Mouse (Mus musculus) heart, postnatal 14 days (tissue): Measurements from ENCODE around the gene Spred2. TPM values are rescaled to one million over a fixed set of nuclear protein-coding genes. Genes with fewer than 3 reads are reported as not detected.
A peak's percentile ranks its signal among the peaks of the same experiment; 100 is the strongest.
"Not testable (repeated sequence)": the region's sequence is repeated elsewhere in the genome, so short reads cannot be mapped to it uniquely, and the experiment has no call there.

ENCODE experiments used
- DNase-seq, 2 experiments: peaks; one replicate each; pipeline ENCODE4 v3.0.0; 2021 to 2022
- intact Hi-C: fragments of 180-260 bp; cut with DNase I; formaldehyde crosslinking; loops from one replicate; pipeline ENCODE4 v1.15.1; 2025
- total RNA-seq, 2 experiments: library from RNA; stranded (reverse); gene quantifications; 2 replicates each; pipeline ENCODE4 v1.2.3; 2021

The Spred2 gene
- total RNA-seq, 2 experiments from 2014 or later = 27.1 to 27.3 TPM

GRCm38 (mm10) chr11:20035972-20036371, 111.8 kb downstream of the Spred2 start:
- no peak for DNase-seq
- intact Hi-C loops = no loop called here

- no peak for DNase-seq
- intact Hi-C loops = no loop called here
These were observed 113.6 kb downstream of the Spred2 start for GRCm38 (mm10) chr11:20037739-20038138.

GRCm38 (mm10) chr11:20038723-20039122, 114.5 kb downstream of the Spred2 start:
- DNase-seq = peak in 1 of 2 experiments; percentile 16
- intact Hi-C loops = no loop called here

GRCm38 (mm10) chr11:20041164-20041920, 117.2 kb downstream of the Spred2 start:
- intact Hi-C loops = no loop called here
- DNase-seq = no peak

GRCm38 (mm10) chr11:20042106-20042505, 117.9 kb downstream of the Spred2 start:
- DNase-seq = no peak
- intact Hi-C loops = no loop called here

GRCm38 (mm10) chr11:20043256-20043655, 119.1 kb downstream of the Spred2 start:
- DNase-seq = no peak
- intact Hi-C loops = no loop called here

- intact Hi-C loops = no loop called here
These were observed 121.4 kb downstream of the Spred2 start for GRCm38 (mm10) chr11:20045586-20045985.

GRCm38 (mm10) chr11:20052814-20053536, 128.8 kb downstream of the Spred2 start:
- intact Hi-C loops = no loop called here
- DNase-seq = no peak

More at GRCm38 (mm10) chr11:20045586-20045985, 121.4 kb downstream of the Spred2 start:
- DNase-seq = no peak

- intact Hi-C loops = no loop called here
- DNase-seq = no peak
These were observed 129.8 kb downstream of the Spred2 start for GRCm38 (mm10) chr11:20053951-20054350.

GRCm38 (mm10) chr11:20054617-20055016, 130.4 kb downstream of the Spred2 start:
- intact Hi-C loops = no loop called here
- no peak for DNase-seq

- intact Hi-C loops = no loop called here
- no peak for DNase-seq
These were observed 132.0 kb downstream of the Spred2 start for GRCm38 (mm10) chr11:20056168-20056567.

GRCm38 (mm10) chr11:20057429-20057828, 133.3 kb downstream of the Spred2 start:
- intact Hi-C loops = no loop called here
- no peak for DNase-seq

GRCm38 (mm10) chr11:20059736-20060135, 135.6 kb downstream of the Spred2 start:
- intact Hi-C loops = no loop called here

GRCm38 (mm10) chr11:20062801-20063200, 138.6 kb downstream of the Spred2 start:
- intact Hi-C loops, DNase-seq: not testable (repeated sequence)

More at GRCm38 (mm10) chr11:20059736-20060135, 135.6 kb downstream of the Spred2 start:
- no peak for DNase-seq

GRCm38 (mm10) chr11:20064086-20064485, 139.9 kb downstream of the Spred2 start:
- DNase-seq, intact Hi-C loops: not testable (repeated sequence)

- DNase-seq = no peak
- intact Hi-C loops = no loop called here
These were observed 140.8 kb downstream of the Spred2 start for GRCm38 (mm10) chr11:20064926-20065325.

GRCm38 (mm10) chr11:20066106-20066505, 141.9 kb downstream of the Spred2 start:
- intact Hi-C loops = no loop called here
- DNase-seq = no peak

- DNase-seq = no peak
- intact Hi-C loops = no loop called here
These were observed 143.3 kb downstream of the Spred2 start for GRCm38 (mm10) chr11:20067521-20067920.

GRCm38 (mm10) chr11:20068346-20069004, 144.3 kb downstream of the Spred2 start:
- intact Hi-C loops = no loop called here
- DNase-seq = no peak

- intact Hi-C loops = loop anchor here (1.0 to 5.0 kb wide), 3 partner anchors 100 to 243 kb away; no protein-coding TSS in a partner anchor
These were observed 148.0 kb downstream of the Spred2 start for GRCm38 (mm10) chr11:20072174-20072573.

GRCm38 (mm10) chr11:20072826-20073225, 148.7 kb downstream of the Spred2 start:
- no peak for DNase-seq
- intact Hi-C loops = loop anchor here (1.0 to 5.0 kb wide), 3 partner anchors 101 to 244 kb away; no protein-coding TSS in a partner anchor

More at GRCm38 (mm10) chr11:20072174-20072573, 148.0 kb downstream of the Spred2 start:
- DNase-seq = peak in 1 of 2 experiments; percentile 37
